Mouse (Mus musculus) bone marrow macrophage, adult 2 months (primary cell): ENCODE measurements around the gene Ccm2l.

ENCODE experiments used
- CTCF ChIP-seq: IDR thresholded peaks from 2 replicates; pipeline ENCODE4 v1.5.1; 2012; ENCODE audit warnings: low read depth, mild to moderate bottlenecking, low read length, moderate library complexity
- POLR2A ChIP-seq: IDR thresholded peaks from 2 replicates; pipeline ENCODE4 v1.6.1; 2012; ENCODE audit warnings: mild to moderate bottlenecking, low read depth, low read length, borderline replicate concordance

DNA sequence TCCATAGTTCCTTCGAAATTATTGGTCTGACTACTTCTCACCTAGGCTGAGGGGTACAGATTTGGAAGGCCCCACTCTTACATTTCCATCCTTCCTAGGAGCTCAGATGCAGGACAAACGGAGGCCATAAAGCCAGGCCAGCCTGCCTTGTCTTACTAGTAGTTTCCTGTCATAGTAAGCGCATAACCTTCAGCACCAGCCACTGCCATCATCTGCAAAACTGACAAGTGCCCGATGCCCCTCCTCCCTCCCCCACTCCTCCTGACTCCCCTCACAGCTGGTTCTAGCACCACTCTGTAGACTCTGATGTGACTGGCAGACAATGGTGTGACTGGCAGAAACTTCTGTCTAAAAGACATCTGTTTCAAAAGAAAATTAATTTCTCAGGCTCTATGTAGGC is 20.4 kb downstream of the Ccm2l start:
- TF ChIP-seq CTCF (no peak), POLR2A (no peak)
